Mouse (Mus musculus) right cerebral cortex, postnatal 14 days (tissue): Measurements from ENCODE around the gene Olfr116.

Experiments used
- DNase-seq: peaks from one replicate; pipeline ENCODE4 v3.0.0; 2022

Gene Olfr116

GRCm38 (mm10) chr17:37627009-37627408, at the start of gene Olfr116, which contains the start of gene Olfr115:
Gene Olfr116, minus strand, starts transcription at chr17:37627199.
Gene Olfr115, minus strand, starts transcription at chr17:37627109.
- DNase-seq = no peak

- DNase-seq = no peak
These were observed 39.7 kb upstream of the Olfr116 start, which contains the start of gene Olfr118 for GRCm38 (mm10) chr17:37666688-37667087. Gene Olfr118, plus strand, starts transcription at chr17:37666988.

- no peak for DNase-seq
These were observed 36.7 kb upstream of the Olfr116 start, which contains the start of gene Olfr117 for GRCm38 (mm10) chr17:37663682-37664081. Gene Olfr117, minus strand, starts transcription at chr17:37663782.

GRCm38 (mm10) chr17:37592643-37593042, 34.4 kb downstream of the Olfr116 start, which contains the start of gene Olfr114:
Gene Olfr114, minus strand, starts transcription at chr17:37592743.
- DNase-seq = no peak

GRCm38 (mm10) chr17:37577563-37577962, 49.4 kb downstream of the Olfr116 start, which contains the start of gene Olfr113:
Gene Olfr113, minus strand, starts transcription at chr17:37577663.
- no peak for DNase-seq
